Mouse (Mus musculus) urinary bladder, postnatal 10 days (tissue): Measurements from ENCODE around the gene Ooep.
"Not testable (repeated sequence)": the region's sequence is repeated elsewhere in the genome, so short reads cannot be mapped to it uniquely, and the experiment has no call there.

ENCODE experiments used
- DNase-seq: peaks from one replicate; pipeline ENCODE4 v3.0.0; 2022; ENCODE audit warnings: low spot score

Ooep gene

DNA sequence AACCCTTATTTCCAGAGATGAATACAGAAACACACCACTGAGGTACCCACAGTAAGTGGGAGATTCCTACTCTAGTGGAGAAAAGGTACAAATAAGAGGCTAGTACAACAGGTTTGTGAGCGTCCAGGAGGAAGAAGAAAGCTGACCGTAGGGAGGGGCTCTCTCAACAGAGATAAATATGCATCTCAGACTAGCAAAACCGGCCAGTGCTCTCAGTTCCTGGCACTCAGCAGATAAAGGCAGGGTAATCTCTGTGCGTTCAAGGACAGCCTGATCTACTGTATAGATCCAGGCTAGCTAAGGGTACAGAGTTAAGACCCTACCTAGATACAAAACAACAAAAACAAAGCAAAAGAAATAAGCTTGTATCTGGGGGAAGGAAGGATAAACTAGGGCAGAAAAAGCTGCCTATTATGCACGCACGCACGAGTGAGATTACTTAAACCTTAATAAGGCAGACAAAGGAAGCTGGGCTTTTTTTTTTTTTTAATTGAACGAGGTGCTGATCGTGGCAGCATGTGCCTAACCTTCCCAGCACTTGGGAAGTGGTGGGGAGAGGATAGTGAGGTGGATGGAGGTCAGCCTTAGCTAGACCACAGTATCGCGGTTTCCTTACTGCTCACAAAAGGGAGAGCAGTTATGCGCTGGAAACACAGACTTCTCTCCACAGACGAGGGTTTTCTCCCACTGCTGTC, 12.5 kb downstream of the Ooep start:
- no peak for DNase-seq

DNA sequence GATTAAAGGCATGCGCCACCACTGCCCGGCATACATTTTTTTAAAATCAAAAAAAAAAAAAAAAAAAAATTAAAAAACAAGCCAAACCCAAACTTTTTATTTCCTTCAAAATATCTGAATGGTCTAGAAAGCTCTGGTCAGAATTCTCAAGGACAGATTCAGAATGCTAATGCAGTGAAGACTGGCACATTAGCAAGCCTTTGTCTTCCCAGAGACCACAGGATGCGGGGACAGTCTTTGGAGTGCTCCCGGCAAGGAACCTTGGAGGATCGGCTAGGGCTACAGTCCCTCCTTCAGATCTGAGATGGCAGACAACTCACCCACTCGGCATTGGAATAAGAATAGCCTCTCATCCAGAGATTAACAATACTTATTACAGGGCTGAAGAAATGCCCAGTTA, 13.8 kb downstream of the Ooep start:
- DNase-seq = no peak

DNA sequence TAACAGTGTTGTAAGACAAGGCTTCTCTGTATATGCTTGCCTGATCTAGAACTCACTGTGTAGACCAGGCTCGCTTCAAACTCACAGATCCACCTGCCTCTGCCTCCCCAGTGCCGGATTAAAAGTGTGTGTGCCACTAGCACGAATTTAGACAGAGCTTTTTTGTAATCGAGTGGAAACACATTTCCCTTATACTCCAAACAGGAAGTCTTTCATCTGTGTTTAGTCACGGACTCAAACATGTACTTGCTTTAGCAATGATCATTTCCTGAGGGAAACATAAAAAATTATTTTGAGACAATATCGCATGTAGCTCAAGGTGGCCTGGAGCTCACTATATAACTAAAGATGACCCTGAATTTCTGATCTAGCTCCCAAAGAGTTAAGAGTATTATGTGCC, 15.2 kb downstream of the Ooep start:
- DNase-seq = no peak

DNA sequence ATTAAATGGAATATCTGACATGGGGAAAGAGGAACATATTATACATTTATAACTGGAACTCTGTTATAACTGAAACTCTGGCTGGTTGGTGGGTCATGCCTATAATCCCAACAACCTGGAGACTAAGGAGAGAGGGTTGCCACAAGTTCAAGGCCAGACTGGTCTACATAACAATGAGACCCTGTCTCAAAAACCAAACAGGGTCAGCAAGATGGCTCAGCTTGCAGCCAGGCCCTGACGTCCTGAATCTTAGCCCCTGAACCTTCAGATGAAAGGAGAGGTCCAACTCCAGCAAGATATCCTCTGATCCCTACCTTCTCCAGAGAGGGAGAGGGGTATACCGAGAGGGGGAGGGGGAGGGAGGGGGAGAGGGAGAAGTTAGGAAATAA, 18.0 kb downstream of the Ooep start:
- no peak for DNase-seq

DNA sequence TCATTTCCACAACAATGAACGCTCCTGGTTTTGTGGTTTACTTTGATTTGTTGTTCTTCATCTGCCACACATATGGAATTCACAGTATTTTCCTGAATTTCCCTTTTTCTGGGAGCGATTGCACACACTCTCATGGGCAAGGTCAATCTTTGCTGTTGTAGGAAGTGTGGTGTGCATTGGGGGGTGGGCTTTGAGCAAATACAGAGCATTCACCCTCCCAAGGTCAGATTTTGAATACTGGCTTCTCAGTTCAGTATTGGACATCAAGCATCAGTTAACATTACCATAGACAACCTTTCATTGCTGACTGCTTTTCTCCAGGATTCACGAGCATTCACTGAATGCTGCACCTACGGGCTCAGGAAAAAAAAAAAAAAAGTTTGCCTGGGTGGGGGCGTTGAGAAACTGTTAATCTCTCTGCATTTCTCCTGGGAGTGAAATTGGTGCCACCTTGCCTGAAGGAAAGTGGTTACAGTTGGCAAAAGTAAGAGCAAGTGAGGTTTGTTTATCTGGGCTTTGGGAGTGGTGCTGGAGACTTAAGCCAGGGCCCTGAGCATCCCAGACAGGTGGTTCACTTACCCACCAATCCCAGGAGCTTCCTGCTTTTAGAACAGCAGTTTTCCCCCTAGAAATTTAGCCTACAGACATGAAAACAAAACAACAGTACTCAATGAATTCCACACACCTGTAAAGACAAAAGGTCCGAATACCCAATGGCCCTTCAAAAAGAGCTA, 18.6 kb downstream of the Ooep start:
- no peak for DNase-seq

DNA sequence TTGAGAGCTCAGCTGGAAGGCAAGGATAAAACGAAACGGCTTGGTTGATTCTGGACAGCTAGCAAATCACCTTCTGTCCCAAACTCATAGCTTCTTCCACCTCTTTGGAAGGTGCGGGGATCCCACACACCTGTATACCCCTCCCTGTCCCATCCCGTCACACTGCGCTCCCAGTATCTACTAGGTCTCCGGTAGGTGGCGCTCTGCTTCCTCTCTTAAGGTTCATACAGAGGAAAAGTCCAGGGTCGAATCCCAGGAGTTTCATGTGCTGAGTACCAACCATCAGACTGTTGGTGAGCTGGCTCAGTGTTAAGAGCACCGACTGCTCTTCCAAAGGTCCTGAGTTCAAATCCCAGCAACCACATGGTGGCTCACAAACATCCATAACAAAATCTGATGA, 20.5 kb downstream of the Ooep start:
- DNase-seq = peak; percentile 32

DNA sequence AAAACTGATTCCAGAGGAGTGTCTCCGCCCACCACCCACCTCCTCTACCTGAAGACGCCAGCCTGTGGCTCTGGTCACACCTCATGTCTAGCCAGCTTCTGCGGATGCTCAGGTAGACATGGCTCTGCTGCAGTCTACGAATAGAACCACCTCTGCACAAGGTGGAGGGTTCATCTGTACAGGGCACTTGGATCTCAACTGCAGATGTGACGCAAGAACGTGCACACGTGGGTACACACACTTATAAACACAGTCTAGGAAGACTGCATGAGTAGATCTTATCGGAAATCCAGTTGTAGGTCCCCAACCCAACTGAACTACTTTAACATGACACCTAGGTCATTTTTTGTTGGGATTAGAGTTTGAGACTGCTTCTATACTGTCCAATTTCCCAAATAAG, 22.9 kb downstream of the Ooep start, which contains the start of gene Gsta2:
Gsta2 (minus strand) TSS at position 178 of the 400 bp plus-strand sequence.
- DNase-seq = no peak

DNA sequence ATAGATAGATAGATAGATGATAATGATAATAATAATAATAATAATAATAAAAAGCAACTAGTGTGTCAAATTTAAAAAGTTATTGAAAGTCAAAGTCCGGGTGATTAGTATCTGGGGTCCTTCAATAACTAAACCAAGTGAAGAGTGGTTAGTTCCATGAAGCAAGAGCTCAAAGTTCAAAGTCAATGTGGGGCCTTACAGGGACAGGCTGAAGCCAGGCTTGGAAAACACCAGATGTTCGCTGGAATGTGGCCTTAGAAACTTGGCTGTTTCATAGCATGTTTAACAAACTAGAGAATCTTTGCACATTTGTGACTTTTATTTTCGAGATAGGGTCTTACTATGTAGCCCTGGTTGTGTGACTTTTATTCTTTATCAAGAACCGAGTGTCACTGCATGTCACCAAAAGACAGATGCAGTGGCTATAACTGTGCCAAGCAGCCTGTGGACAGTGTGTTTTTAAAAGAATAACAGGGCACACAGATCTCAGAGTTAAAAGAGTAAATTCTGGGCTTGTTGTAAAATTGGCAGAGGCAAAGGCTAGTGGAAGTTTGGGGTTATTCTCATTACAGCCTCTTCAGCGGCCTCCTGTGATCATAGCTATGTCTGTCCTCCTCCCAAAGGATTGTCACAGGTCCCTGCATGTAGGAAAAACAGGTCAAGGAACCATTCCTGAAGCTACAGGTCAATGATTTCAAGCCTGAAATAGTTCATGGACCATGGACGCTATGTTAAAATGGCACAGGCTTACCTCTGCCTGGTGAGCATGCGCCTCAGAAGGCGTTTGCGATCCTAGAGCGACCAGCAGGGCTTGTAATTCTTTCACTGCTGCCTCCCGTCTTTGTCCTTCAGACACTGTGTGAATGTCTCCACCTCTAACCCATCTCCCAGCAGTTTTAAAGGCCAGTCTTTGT, 23.6 kb downstream of the Ooep start:
- DNase-seq = no peak

DNA sequence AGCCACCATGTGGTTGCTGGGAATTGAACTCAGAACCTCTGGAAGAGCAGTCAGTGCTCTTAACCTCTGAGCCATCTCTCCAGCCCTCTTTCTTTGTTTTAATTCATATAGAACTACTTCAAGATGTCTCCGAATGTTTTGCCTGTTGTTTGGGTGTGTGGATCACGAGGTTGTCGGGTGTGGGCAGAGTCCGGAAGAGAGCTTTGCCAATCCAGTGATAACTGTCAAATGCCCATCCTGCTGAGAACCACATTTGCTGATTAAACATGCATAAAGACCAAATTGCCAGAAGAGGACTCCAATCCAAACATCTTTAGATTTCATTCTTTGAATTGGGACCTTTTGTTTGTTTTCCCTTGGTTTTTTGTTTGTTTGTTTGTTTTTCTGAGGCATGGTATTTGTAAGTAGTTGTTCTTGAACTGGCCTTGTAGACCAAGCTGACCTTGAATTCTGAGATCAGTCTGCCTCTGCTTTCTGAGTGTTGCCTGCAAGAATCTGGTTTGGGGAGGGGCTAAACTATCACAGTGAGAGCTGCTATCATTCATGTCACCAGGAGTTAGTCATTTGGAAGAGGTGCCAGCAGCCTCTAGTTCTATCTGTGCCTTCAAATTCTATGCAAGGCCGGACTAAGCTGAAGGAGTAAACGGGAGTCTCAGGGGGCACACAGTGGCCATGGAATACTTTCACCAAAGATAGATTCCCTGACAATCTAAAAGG, 26.9 kb downstream of the Ooep start:
- DNase-seq = no peak

DNA sequence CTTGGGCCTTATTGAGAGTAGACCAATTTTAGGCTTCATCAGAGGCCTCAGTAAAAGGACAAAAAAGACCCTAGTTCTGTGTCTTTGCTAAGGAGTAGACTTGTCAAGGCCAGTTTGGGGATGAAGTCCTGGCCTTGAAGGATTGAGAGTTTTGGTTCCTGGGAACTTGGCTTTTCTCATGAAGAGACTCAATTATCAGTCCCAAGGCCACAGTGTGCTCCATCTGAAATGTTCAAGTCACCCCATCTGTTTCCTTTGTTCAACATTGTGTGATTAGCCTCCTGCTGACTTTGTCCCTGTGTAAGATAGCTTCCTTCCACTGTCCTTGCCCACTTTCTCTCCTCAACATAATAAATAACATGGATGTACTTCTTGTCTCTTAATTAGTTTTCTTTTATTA, 28.5 kb downstream of the Ooep start:
- not testable (repeated sequence) for DNase-seq

DNA sequence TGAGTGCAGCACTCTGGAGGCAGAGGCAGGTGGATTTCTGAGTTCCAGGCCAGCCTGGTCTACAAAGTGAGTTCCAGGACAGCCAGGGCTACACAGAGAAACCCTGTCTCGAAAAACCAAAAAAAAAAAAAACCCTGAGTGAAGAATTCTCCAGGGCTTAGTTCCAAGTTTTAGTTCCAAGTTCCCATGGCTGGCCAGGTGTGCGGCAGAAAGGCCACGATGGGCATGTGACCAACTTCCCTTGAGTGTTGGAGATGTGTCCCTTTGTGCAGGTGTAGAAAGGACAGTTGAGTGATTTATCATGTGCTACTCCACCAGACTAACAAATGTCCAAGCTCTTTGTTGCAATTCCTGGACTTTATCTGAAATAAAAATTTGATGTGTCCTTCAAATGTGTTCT, 29.4 kb downstream of the Ooep start:
- not testable (repeated sequence) for DNase-seq

DNA sequence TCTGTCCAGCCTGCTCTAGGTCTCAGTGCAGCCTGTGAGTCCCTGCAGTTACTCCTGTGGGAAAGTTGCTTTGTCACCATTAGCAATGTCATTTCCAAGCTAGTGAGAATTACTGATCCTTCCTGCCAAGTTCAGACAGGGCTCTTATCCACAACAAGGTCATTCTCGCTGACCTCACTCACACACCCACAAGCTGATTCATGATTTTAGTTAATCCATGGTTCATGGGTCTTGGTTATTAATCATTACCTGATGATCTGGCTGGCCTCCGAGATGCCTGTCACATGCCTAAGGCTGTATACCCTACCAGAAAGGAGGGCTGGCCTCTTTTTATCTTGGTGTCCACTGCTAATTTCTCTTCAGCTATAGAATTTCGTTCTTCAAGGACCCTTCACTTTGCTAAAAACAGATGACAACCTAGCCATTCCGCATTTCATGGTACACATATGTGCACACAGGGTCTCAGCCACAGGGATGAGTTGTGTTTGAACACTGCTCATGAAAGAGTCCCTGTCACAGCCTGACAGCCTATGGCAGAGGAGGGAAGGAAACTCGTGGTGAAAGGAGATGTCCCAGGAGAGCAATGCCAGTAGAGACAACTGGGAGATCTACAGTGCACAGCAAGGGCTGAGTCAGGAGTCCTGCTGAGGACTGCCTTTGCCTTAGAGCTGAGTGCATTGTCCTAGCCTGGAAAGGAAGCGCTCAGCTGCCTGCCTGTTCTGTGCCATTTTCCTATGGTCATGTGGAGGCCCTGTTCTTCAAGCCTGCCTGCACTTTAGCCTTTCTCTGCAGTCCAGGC, 30.1 kb downstream of the Ooep start:
- DNase-seq = not testable (repeated sequence)

DNA sequence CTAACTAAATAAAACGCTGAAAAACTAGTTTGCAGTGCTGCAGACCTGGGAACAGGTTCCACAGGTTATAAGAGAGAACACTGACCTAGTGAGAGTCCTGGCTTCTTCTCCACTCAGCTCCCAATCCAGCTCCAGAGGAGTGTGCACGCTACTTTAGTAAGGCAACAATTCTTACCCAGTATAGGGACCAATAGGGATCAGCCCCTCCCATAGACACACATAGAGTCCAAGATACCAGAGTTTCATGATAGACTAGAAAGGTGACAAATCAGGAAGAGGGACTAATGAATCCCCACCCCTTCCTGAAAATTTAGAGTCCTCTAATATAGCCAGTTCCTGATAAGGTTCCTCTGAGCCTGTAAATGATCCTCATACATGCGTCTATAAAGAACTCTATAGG, 31.5 kb downstream of the Ooep start:
- no peak for DNase-seq

DNA sequence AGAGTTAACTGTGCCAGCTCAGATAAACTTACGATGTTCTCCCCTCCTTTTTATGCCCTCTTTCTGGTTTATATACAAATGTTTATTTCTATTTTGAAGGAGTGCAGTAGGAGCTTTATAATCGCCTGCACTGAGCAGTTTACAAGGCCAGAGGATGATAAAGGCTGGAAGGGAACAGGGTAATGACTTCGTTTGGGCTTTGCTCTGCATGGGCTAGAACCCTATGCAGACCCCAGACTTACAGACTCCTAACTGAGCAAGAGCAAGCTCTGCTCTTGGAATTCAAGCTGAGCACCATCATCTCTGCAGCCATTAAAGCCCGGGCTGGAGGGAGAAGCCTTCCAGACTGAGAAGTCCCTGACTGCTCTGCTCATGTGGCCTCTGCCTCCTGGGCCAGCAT, 33.3 kb downstream of the Ooep start:
- DNase-seq = not testable (repeated sequence)

DNA sequence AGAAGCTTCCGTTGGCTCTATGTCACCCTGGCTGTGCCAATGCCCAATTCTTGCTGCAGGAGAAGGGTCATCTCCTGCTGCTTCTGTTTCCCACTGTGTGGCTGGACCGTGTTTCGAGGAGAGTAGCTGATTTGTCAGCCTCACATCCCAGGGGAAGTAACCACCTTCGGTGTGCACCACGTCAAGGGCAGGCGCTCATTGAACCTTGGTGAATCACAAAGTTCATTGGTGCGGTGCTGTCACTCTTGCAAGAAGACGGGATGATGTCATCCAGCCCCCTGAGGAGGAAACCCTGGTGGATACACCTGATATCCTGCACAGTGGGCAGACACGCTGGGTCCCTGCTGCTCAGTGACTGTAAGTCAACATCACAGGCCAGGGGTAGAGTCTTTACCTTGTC, 35.5 kb downstream of the Ooep start:
- not testable (repeated sequence) for DNase-seq

DNA sequence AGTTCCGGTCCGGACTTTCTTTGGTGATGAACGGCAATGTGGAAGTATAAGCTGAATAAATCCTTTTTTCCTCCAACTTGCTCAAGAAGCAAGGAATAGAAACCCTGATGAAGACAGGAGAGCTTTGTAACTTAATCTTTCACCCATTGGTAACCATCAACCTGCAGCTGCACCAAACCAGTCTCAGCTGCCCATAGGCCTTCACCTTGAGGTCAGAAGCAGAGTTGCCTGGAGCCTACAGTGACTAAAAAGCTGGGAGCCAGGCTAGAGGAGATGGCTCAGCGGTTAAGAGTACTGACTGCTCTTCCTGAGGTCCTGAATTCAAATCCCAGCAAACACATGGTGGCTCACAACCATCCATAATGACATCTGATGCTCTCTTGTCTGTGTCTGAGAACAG, 36.0 kb downstream of the Ooep start:
- not testable (repeated sequence) for DNase-seq

DNA sequence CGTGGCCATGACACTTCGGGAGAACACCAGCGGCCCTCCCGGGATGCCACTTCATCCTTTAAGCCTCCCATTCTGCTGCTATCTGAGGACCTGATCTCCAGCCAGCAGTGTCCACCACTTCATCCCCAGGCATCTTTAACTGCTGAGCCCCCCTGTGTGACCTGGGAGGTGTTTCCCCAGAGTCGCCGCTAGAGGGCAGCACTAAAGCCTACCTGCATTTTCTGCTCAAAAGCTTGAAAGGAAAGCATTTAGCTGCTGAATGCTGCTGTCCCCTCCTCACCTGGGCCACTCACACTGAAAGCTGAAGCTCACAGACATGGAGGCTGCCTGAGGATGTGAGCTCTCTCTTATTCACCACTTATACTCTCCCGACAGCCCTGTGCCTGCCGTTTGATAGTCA, 38.2 kb downstream of the Ooep start:
- DNase-seq = not testable (repeated sequence)

DNA sequence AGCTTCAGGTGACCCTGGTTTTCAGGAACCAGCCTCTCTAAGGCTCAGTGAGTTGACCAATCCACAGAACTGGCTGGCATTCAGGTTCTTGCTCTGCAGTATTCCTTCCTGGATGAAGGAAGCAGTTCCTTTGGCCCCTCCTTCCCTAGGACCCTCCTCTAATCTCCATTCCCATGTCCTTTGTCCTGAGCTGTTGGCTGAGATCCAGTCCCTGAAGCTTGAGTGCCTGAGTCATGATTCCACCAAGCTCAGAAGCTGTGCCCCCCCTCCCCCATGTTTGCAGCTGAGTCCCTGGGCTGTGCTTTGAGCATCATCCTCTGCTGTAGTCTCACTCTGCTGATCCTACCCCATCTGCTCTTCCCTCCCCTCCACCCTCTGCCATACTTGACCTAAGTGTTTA, 41.5 kb downstream of the Ooep start:
- DNase-seq = not testable (repeated sequence)

DNA sequence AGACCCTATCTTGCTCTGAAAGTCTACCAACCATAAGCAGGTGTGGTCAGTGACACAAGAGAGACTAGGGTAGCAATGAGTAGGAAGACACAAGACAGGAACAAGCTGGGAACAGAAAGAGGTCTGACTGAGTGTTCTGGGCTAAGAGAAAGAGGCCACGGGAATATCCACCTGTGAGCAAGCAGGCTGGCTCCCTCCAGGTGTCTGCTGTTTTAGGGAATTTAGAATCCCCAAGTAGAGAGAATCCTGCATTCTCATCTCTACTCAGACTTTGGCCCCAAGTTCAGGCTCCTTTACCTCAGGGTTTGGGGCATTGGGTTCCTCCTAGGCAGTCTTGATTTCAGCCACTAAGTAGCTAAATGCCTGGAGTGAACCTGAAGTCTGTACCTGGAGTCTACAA, 51.2 kb downstream of the Ooep start, which contains the start of gene Omt2b:
Omt2b (plus strand) TSS at position 301 of the 400 bp plus-strand sequence.
- DNase-seq = not testable (repeated sequence)
